Mouse (Mus musculus) small intestine, adult 2 months (tissue): ENCODE data around the gene AI464131.

Experiments used
- CTCF ChIP-seq: fragments of 200-500 bp; IDR thresholded peaks from 2 replicates; pipeline ENCODE4 v1.5.1; 2012; ENCODE audit warnings: low read depth, mild to moderate bottlenecking, control low read depth, inconsistent platforms, low read length, moderate library complexity, mixed read lengths; ENCODE audit not compliant: insufficient replicate concordance, insufficient read length; ENCODE audit errors: extremely low read depth
- POLR2A ChIP-seq: fragments of 200-500 bp; IDR thresholded peaks from 2 replicates; pipeline ENCODE4 v1.6.1; 2012; ENCODE audit warnings: low read depth, mild to moderate bottlenecking, control low read depth, inconsistent platforms, low read length, moderate library complexity

DNA sequence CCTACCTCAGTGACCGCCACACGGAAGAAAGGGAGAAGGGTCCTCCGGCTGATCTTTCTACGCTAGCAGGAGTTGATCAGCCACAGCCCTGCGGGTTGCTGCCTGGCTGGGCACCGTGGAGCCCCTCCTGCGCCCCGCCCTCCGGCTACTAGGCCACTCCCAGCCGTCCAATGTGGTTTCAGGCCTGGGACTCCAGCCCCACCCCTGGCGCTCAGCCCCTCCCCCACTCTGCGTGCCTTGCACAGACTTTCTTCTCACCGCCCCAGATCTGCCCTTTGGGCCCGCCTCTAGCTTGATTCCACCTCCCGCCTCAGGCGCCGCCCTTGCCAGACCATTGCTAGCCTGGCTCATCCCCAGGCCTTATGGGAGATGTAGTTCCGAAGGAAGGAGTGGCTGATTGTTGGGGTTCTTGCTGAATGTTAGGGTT lies at the start of gene AI464131:
- TF ChIP-seq CTCF, result no peak
- no peak; the same call in 1 of the 2 replicates for TF ChIP-seq POLR2A
